Mouse (Mus musculus) adrenal gland (tissue): ENCODE measurements around the gene BC048671.

Experiments used
- intact Hi-C: fragments of 180-260 bp; cut with DNase I; formaldehyde crosslinking; loops from one replicate; pipeline ENCODE4 v1.15.1; 2025

BC048671 gene

GRCm38 (mm10) chr6:90348500-90348899 is 47.5 kb downstream of the BC048671 start:
- intact Hi-C loops = no loop called here

DNA sequence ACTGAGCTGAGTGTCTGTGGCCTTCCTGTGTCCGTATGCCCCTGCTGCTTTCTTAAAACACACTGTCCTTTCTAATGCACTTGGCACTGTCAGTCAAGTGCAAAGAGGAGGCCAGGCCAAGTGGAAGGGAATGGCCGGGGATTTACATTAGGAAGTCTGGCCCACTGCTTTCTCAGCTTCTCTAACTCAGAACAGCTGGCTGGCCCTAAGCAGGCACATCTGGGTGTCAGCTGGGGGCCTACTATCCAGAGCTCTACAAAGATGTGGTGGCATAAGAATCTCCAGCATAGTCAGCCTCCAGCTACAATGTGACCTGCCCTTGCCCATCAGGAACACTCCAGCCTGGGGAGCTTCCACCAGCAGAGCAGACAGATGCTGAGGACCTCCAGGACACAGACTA is 49.0 kb downstream of the BC048671 start:
- intact Hi-C loops = no loop called here
